Mouse (Mus musculus) liver, postnatal 0 days (tissue): ENCODE results near the gene Dleu7. TPM values are rescaled to one million over a fixed set of nuclear protein-coding genes. Genes with fewer than 3 reads are reported as not detected.

Experiments
- ATAC-seq: fragments of 200-750 bp; cut with Nextera tagmentation; 2 replicates; pipeline ENCODE4 v1.8.0; 2017; ENCODE audit warnings: mild to moderate bottlenecking, moderate library complexity
- DNase-seq: peaks from one replicate; pipeline ENCODE4 v3.0.0-alpha.2; 2016
- H3K27ac ChIP-seq: fragments of 300-500 bp; sonication (generic); 2 replicates; pipeline ENCODE4 v1.5.1; 2014; ENCODE audit warnings: antibody characterized with exemption, moderate library complexity, mild to moderate bottlenecking, low read depth
- H3K27me3 ChIP-seq: fragments of 300-500 bp; sonication (generic); 2 replicates; pipeline ENCODE4 v1.6.1; 2014; ENCODE audit warnings: low read length, control low read depth, mixed read lengths; ENCODE audit not compliant: insufficient read depth
- H3K36me3 ChIP-seq: fragments of 300-500 bp; sonication (generic); replicated peaks from 2 replicates; pipeline ENCODE4 v1.6.1; 2014; ENCODE audit warnings: mild to moderate bottlenecking, control low read depth, low read length, moderate library complexity, mixed read lengths; ENCODE audit not compliant: insufficient read depth
- H3K4me1 ChIP-seq: fragments of 300-500 bp; sonication (generic); 2 replicates; pipeline ENCODE4 v1.6.1; 2014; ENCODE audit warnings: antibody characterized with exemption, mild to moderate bottlenecking, control low read depth; ENCODE audit not compliant: insufficient read depth
- H3K4me2 ChIP-seq: fragments of 300-500 bp; sonication (generic); 2 replicates; pipeline ENCODE4 v1.6.1; 2014; ENCODE audit warnings: low read depth, mild to moderate bottlenecking, low read length, moderate library complexity, mixed read lengths
- H3K4me3 ChIP-seq: fragments of 300-500 bp; sonication (generic); 2 replicates; pipeline ENCODE4 v1.5.1; 2014; ENCODE audit warnings: low read depth, low read length
- H3K9ac ChIP-seq: fragments of 300-500 bp; sonication (generic); replicated peaks from 2 replicates; pipeline ENCODE4 v1.6.1; 2014; ENCODE audit warnings: mild to moderate bottlenecking, moderate library complexity
- H3K9me3 ChIP-seq: fragments of 300-500 bp; sonication (generic); 2 replicates; pipeline ENCODE4 v1.6.1; 2016; ENCODE audit warnings: mild to moderate bottlenecking, control low read depth, low read length, mixed read lengths
- CTCF ChIP-seq: sonication (generic); IDR thresholded peaks from 2 replicates; pipeline ENCODE4 v1.5.1; 2016; ENCODE audit warnings: antibody characterized with exemption, low read depth
- EP300 ChIP-seq: IDR thresholded peaks from 2 replicates; pipeline ENCODE4 v1.6.1; 2016; ENCODE audit warnings: antibody characterized with exemption, low read depth, mild to moderate bottlenecking
- WGBS: fragments of 180-500 bp; shearing (Covaris S2); extraction: QIAGEN DNeasy Blood & Tissue Kit; methylation state at CpG from one replicate; pipeline ENCODE4 v1.1.7; 2014; ENCODE audit not compliant: insufficient replicate concordance; 5-methylcytosine and 5-hydroxymethylcytosine counted together
- polyA plus RNA-seq: library from polyadenylated mRNA; unstranded; fragments of >200 nt; fragmentation: Nextera tagmentation; extraction: Ambion mirVana; gene quantifications from 2 replicates; pipeline ENCODE4 v1.2.1, GENCODE M21; 2015

The Dleu7 gene
- polyA plus RNA-seq, 1 experiment from 2014 or later: 0.08 TPM

- Histone ChIP-seq H3K4me1 (peaks cover 7% of the 10 kb centered on the region), H3K9ac (no peak overlapping the region), H3K4me3 (no peak overlapping the region), H3K4me2 (no peak overlapping the region), H3K9me3 (no peaks in the 10 kb centered on the region), H3K36me3 (no peaks in the 10 kb centered on the region), H3K27ac (no peak overlapping the region), H3K27me3 (peaks cover 10% of the 10 kb centered on the region; the same call in 1 of the 2 replicates)
- 94% methylated on average over 1 of the region's 1 CpGs for WGBS
- ATAC-seq (no peak), DNase-seq (no peak)
- TF ChIP-seq CTCF (no peak), EP300 (no peak)
These were observed 1.4 kb downstream of the Dleu7 start for GRCm38 (mm10) chr14:62291406-62291987.

GRCm38 (mm10) chr14:62288731-62289130, 4.1 kb downstream of the Dleu7 start:
- DNase-seq (no peak), ATAC-seq (no peak)
- no peaks in the 10 kb centered on the region for H3K36me3 ChIP-seq
- no peak overlapping the region for H3K27ac ChIP-seq
- no peaks in the 10 kb centered on the region for H3K9me3 ChIP-seq
- no peak overlapping the region for H3K9ac ChIP-seq
- WGBS: 91% methylated on average over 3 of the region's 3 CpGs
- peaks cover 7% of the 10 kb centered on the region for H3K4me1 ChIP-seq
- no peak overlapping the region for H3K4me2 ChIP-seq
- no peak for TF ChIP-seq EP300
- no peak for TF ChIP-seq CTCF
- no peak overlapping the region for H3K4me3 ChIP-seq
- H3K27me3 ChIP-seq: peaks cover 8% of the 10 kb centered on the region; the same call in 1 of the 2 replicates

- H3K4me1 ChIP-seq: no peaks in the 10 kb centered on the region
- H3K27ac ChIP-seq: no peak overlapping the region
- DNase-seq: no peak
- no peaks in the 10 kb centered on the region for H3K36me3 ChIP-seq
- no peak overlapping the region for H3K9ac ChIP-seq
- no peak overlapping the region for H3K4me3 ChIP-seq
- no peak for ATAC-seq
- H3K4me2 ChIP-seq: no peak overlapping the region
- TF ChIP-seq EP300 (no peak), CTCF (no peak)
- H3K27me3 ChIP-seq: no peaks in the 10 kb centered on the region
- WGBS: 73% methylated on average over 2 of the region's 2 CpGs
- no peaks in the 10 kb centered on the region for H3K9me3 ChIP-seq
These were observed 9.9 kb downstream of the Dleu7 start for GRCm38 (mm10) chr14:62282974-62283373.

- 86% methylated on average over 3 of the region's 3 CpGs for WGBS
- no peak overlapping the region for H3K4me2 ChIP-seq
- DNase-seq (no peak), ATAC-seq (no peak)
- no peak for TF ChIP-seq CTCF
- TF ChIP-seq EP300: no peak
- no peak overlapping the region for H3K9ac ChIP-seq
- no peaks in the 10 kb centered on the region for H3K36me3 ChIP-seq
- no peaks in the 10 kb centered on the region for H3K9me3 ChIP-seq
- no peak overlapping the region for H3K27ac ChIP-seq
- no peaks in the 10 kb centered on the region for H3K4me1 ChIP-seq
- H3K27me3 ChIP-seq: no peaks in the 10 kb centered on the region
- no peak overlapping the region for H3K4me3 ChIP-seq
These were observed 19.2 kb downstream of the Dleu7 start for GRCm38 (mm10) chr14:62273604-62274003.

GRCm38 (mm10) chr14:62270698-62271396, 22.0 kb downstream of the Dleu7 start:
- H3K27me3 ChIP-seq: no peaks in the 10 kb centered on the region
- H3K9ac ChIP-seq: no peak overlapping the region
- no peak for TF ChIP-seq EP300
- TF ChIP-seq CTCF: no peak
- H3K27ac ChIP-seq: no peak overlapping the region
- DNase-seq: no peak
- no peak overlapping the region for H3K4me2 ChIP-seq
- 80% methylated on average over 12 of the region's 12 CpGs for WGBS
- no peak overlapping the region for H3K4me3 ChIP-seq
- H3K36me3 ChIP-seq: no peaks in the 10 kb centered on the region
- H3K9me3 ChIP-seq: no peaks in the 10 kb centered on the region
- no peaks in the 10 kb centered on the region for H3K4me1 ChIP-seq
- no peak for ATAC-seq

GRCm38 (mm10) chr14:62258978-62259536, 33.8 kb downstream of the Dleu7 start:
- no peak overlapping the region for H3K27ac ChIP-seq
- H3K4me3 ChIP-seq: no peak overlapping the region
- H3K4me1 ChIP-seq: no peaks in the 10 kb centered on the region
- no peaks in the 10 kb centered on the region for H3K36me3 ChIP-seq
- ATAC-seq (no peak), DNase-seq (no peak)
- H3K9me3 ChIP-seq: no peaks in the 10 kb centered on the region
- H3K9ac ChIP-seq: no peak overlapping the region
- H3K4me2 ChIP-seq: no peak overlapping the region
- H3K27me3 ChIP-seq: no peaks in the 10 kb centered on the region
- TF ChIP-seq EP300: no peak
- no peak for TF ChIP-seq CTCF
- WGBS: 59% methylated on average over 10 of the region's 10 CpGs
